Mouse (Mus musculus): ENCODE results near the gene Nek7. TPM values are rescaled to one million over a fixed set of nuclear protein-coding genes. Genes with fewer than 3 reads are reported as not detected.
A peak's percentile ranks its signal among the peaks of the same experiment; 100 is the strongest.

The Nek7 gene
- polyA plus RNA-seq, 1 experiment from 2014 or later, result 26.5 TPM

DNA sequence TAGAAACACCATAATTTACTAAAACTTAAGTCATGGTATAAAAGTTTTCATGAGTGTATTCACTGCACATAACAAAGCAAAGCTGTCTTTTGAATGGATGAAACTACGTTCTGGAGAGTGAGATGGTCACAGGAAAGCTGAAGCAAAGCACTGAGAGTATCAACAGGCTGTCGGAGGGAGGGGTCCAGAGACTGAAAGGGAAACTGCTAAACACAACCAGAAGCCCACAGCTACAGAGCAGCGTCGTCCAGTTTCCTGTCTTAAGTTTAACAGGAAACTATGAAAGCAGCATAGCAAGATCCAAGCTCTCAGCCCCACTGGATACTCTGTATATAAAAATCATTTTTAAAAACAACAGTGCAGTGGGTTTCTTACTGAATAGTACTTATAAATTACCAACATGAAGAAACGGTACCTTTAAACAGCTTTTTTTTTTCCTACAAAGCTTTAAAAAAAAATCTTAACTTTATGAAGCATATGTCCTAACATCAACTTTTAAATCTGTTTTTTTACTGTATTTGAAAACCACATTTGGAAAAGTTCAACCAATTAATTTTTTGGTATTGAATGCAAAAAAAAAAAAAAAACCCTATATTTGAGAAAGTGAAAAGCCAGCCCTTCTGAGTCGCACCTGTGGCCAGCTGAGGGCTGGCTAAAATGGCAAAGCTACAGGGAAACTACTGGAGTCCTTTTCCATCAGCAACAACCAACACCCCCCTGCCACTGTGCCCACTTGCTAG, 102.4 kb downstream of the Nek7 start:
- no peaks in the 10 kb centered on the region for H3K36me3 ChIP-seq
- WGBS, result 66% methylated on average over 6 of the region's 6 CpGs
- no peak for DNase-seq (ENCODE audit: low spot score)
- H3K27ac ChIP-seq (replicated peaks), result no peak overlapping the region
- no peaks in the 10 kb centered on the region for H3K9me3 ChIP-seq (replicated peaks)
- H3K4me1 ChIP-seq, result peaks cover 4% of the 10 kb centered on the region; the same call in 1 of the 2 replicates
- no peak overlapping the region for H3K4me3 ChIP-seq
- no peaks in the 10 kb centered on the region for H3K27me3 ChIP-seq (ENCODE audit: low read depth, poor library complexity, severe bottlenecking)

GRCm38 (mm10) chr1:138516946-138517345, 103.0 kb downstream of the Nek7 start:
- no peaks in the 10 kb centered on the region for H3K27me3 ChIP-seq (ENCODE audit: low read depth, poor library complexity, severe bottlenecking)
- no peak overlapping the region for H3K4me3 ChIP-seq
- WGBS, result 76% methylated on average over 2 of the region's 2 CpGs
- peaks cover 4% of the 10 kb centered on the region; the same call in 1 of the 2 replicates for H3K4me1 ChIP-seq
- H3K9me3 ChIP-seq (replicated peaks), result no peaks in the 10 kb centered on the region
- H3K27ac ChIP-seq (replicated peaks), result no peak overlapping the region
- H3K36me3 ChIP-seq, result no peaks in the 10 kb centered on the region
- DNase-seq (ENCODE audit: low spot score), result no peak

DNA sequence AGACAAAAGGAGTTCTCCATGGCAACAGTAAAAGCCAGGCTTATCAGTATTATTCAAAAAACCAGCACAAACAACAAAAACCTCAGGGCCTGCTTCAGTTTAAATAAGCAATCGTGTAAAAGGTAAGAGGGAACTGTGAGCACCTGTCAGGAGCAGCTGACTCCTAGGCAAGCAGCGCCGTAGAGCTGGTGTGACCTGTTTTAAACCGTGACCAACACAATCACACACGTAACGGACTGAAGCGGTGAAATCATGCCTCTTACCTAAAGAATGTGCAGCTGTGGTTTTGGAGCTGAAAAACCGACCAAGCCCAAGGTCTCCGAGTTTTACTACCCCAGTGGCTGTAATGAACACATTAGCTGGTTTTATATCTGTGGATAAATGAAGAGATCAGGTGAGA, 104.6 kb downstream of the Nek7 start:
- DNase-seq (ENCODE audit: low spot score), result no peak
- Histone ChIP-seq H3K36me3 (no peaks in the 10 kb centered on the region), H3K4me3 (no peak overlapping the region), H3K9me3 (replicated peaks) (no peaks in the 10 kb centered on the region), H3K27ac (replicated peaks) (no peak overlapping the region), H3K4me1 (peaks cover 9% of the 10 kb centered on the region; the same call in 1 of the 2 replicates), H3K27me3 (ENCODE audit: low read depth, poor library complexity, severe bottlenecking) (no peaks in the 10 kb centered on the region)
- WGBS, result 89% methylated on average over 9 of the region's 9 CpGs

DNA sequence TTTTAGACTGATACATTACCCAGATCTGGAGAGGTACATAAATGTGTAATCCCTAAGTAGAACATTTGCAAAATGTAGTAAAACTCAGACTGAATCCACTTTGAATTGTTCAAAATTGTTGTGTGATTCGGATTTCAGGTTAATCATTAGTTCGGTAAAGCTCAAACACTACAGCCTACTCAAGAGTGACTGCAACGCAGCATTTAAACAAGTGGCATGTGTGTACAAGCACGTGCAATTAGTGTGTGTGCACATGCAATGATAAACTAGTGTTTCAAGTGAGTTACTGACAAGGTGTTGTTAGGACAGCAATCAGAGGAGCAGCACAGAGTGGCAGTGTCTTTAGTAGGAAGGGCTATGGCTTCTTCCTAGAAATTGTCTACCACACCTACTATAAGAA, 106.0 kb downstream of the Nek7 start:
- no peaks in the 10 kb centered on the region for H3K27me3 ChIP-seq (ENCODE audit: low read depth, poor library complexity, severe bottlenecking)
- no peaks in the 10 kb centered on the region for H3K36me3 ChIP-seq
- no peak overlapping the region for H3K27ac ChIP-seq (replicated peaks)
- no peak overlapping the region for H3K4me3 ChIP-seq
- 90% methylated on average over 4 of the region's 4 CpGs for WGBS
- H3K9me3 ChIP-seq (replicated peaks), result no peaks in the 10 kb centered on the region
- no peak for DNase-seq (ENCODE audit: low spot score)
- H3K4me1 ChIP-seq, result peaks cover 10% of the 10 kb centered on the region; the same call in 1 of the 2 replicates

DNA sequence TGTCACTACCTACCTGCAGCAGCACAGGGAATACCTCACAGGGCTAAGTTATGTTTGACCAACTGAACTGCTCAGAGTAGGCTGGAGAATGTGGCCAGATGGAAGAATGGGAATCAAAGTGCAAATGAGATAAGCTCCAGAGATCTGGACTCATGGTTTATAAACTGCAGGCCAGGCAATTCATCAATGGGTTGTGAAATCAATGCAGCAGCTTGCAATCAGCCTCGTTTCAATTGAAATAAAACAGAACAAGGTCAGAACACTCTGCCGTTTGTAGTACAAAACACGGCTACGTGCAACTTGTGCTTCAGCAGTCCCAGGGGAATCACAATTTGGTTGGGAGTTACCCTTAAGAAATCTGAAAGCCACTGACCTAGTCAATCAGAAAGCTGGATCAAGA, 109.4 kb downstream of the Nek7 start:
- Histone ChIP-seq H3K27me3 (ENCODE audit: low read depth, poor library complexity, severe bottlenecking) (no peaks in the 10 kb centered on the region), H3K27ac (replicated peaks) (no peak overlapping the region), H3K36me3 (no peaks in the 10 kb centered on the region), H3K4me3 (no peak overlapping the region), H3K4me1 (peaks cover 27% of the 10 kb centered on the region), H3K9me3 (replicated peaks) (no peaks in the 10 kb centered on the region)
- no peak for DNase-seq (ENCODE audit: low spot score)
- WGBS, result 89% methylated on average over 4 of the region's 4 CpGs

- 92% methylated on average over 13 of the region's 13 CpGs for WGBS
- Histone ChIP-seq H3K27me3 (ENCODE audit: low read depth, poor library complexity, severe bottlenecking) (no peaks in the 10 kb centered on the region), H3K27ac (replicated peaks) (peak overlapping the region; percentile 57; the same call in 1 of the 2 replicates), H3K4me3 (no peak overlapping the region), H3K9me3 (replicated peaks) (no peaks in the 10 kb centered on the region), H3K4me1 (peaks cover 38% of the 10 kb centered on the region), H3K36me3 (no peaks in the 10 kb centered on the region)
- DNase-seq (ENCODE audit: low spot score), result no peak
Measured at GRCm38 (mm10) chr1:138507446-138508043, 112.4 kb downstream of the Nek7 start.

- peaks cover 38% of the 10 kb centered on the region for H3K4me1 ChIP-seq
- no peaks in the 10 kb centered on the region for H3K36me3 ChIP-seq
- H3K27me3 ChIP-seq (ENCODE audit: low read depth, poor library complexity, severe bottlenecking), result no peaks in the 10 kb centered on the region
- no peaks in the 10 kb centered on the region for H3K9me3 ChIP-seq (replicated peaks)
- 80% methylated on average over 4 of the region's 4 CpGs for WGBS
- DNase-seq (ENCODE audit: low spot score), result no peak
- H3K27ac ChIP-seq (replicated peaks), result peak overlapping the region; percentile 57; the same call in 1 of the 2 replicates
- no peak overlapping the region for H3K4me3 ChIP-seq
Measured at GRCm38 (mm10) chr1:138507014-138507413, 112.9 kb downstream of the Nek7 start.

DNA sequence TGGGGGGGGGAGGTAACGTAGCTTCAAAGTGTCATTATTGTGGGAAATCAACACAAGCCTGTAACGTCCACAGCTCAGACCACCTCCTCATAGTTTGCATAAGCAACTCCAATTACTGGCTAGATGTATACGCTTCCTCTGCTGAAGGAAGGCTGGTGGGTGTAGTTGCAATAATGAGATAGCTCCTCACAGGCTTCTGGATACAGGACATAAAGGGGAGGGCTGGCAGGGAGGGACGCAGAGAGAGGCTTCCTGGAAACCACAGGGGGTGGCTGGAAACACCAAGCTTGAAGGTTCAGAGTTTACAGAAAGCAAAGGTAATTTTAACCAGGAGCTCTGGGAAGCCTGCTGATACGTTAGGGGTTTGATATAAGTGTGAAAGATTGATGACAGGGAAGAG, 115.7 kb downstream of the Nek7 start:
- 53% methylated on average over 5 of the region's 5 CpGs for WGBS
- peak overlapping the region; percentile 68 for H3K27ac ChIP-seq (replicated peaks)
- H3K36me3 ChIP-seq, result no peaks in the 10 kb centered on the region
- no peak for DNase-seq (ENCODE audit: low spot score)
- H3K27me3 ChIP-seq (ENCODE audit: low read depth, poor library complexity, severe bottlenecking), result no peaks in the 10 kb centered on the region
- H3K4me3 ChIP-seq, result no peak overlapping the region
- peaks cover 56% of the 10 kb centered on the region for H3K4me1 ChIP-seq
- no peaks in the 10 kb centered on the region for H3K9me3 ChIP-seq (replicated peaks)

- H3K9me3 ChIP-seq (replicated peaks), result no peaks in the 10 kb centered on the region
- peaks cover 73% of the 10 kb centered on the region for H3K4me1 ChIP-seq
- no peaks in the 10 kb centered on the region for H3K27me3 ChIP-seq (ENCODE audit: low read depth, poor library complexity, severe bottlenecking)
- no peaks in the 10 kb centered on the region for H3K36me3 ChIP-seq
- H3K27ac ChIP-seq (replicated peaks), result peak overlapping the region; percentile 82
- 51% methylated on average over 6 of the region's 6 CpGs for WGBS
- no peak for DNase-seq (ENCODE audit: low spot score)
- H3K4me3 ChIP-seq, result no peak overlapping the region
Measured at GRCm38 (mm10) chr1:138500691-138501090, 119.2 kb downstream of the Nek7 start.

DNA sequence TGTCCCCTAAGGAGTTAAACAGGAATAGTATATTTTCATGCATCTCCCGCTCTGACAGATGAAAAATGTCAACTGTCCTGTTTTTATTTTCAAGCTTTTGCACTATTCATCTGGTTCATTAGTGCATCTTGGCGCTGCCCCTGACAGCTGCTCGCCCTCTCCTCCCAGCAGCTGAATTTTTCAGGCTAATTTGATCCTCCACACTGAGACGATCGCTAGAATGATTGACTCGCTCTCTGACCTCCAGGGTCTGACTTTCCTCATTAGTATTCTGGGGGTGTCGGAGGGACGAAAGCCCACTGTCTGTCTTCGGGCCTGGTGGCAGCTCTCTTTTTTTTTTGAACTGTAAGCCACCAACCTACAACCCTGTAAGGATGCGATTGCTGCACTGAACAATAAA, 119.8 kb downstream of the Nek7 start:
- Histone ChIP-seq H3K9me3 (replicated peaks) (no peaks in the 10 kb centered on the region), H3K4me1 (peaks cover 73% of the 10 kb centered on the region), H3K27ac (replicated peaks) (peak overlapping the region; percentile 82), H3K4me3 (peak overlapping the region; percentile 18; the same call in 1 of the 2 replicates), H3K36me3 (no peaks in the 10 kb centered on the region), H3K27me3 (ENCODE audit: low read depth, poor library complexity, severe bottlenecking) (no peaks in the 10 kb centered on the region)
- DNase-seq (ENCODE audit: low spot score), result peak; percentile 83
- WGBS, result 8% methylated on average over 10 of the region's 10 CpGs

DNA sequence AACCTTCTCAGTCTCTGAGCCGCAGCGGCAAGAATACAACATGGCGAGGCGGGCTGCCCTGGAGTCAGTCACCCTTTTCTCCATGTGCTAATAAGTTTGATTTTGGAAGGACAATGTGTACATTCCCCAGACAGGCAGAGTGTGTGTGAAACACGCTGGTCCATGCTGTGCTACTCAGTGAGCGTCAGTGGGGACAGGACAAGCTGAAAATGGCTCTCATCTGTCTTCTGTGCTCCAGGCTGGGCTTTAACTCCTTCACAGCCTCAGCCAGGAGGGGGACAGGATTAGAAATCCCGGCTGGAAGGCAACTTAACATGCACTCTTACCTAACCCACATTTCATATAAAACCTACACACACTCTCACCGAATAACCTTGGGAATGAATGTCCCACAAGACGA, 120.5 kb downstream of the Nek7 start:
- no peaks in the 10 kb centered on the region for H3K36me3 ChIP-seq
- 26% methylated on average over 9 of the region's 9 CpGs for WGBS
- no peaks in the 10 kb centered on the region for H3K27me3 ChIP-seq (ENCODE audit: low read depth, poor library complexity, severe bottlenecking)
- peak overlapping the region; percentile 1; the same call in 1 of the 2 replicates for H3K4me3 ChIP-seq
- peak; percentile 71 for DNase-seq (ENCODE audit: low spot score)
- peaks cover 66% of the 10 kb centered on the region for H3K4me1 ChIP-seq
- H3K9me3 ChIP-seq (replicated peaks), result no peaks in the 10 kb centered on the region
- H3K27ac ChIP-seq (replicated peaks), result peak overlapping the region; percentile 82

GRCm38 (mm10) chr1:138491382-138492097, 128.4 kb downstream of the Nek7 start:
- no peak overlapping the region for H3K4me3 ChIP-seq
- peaks cover 9% of the 10 kb centered on the region for H3K4me1 ChIP-seq
- H3K27ac ChIP-seq (replicated peaks), result no peak overlapping the region
- H3K27me3 ChIP-seq (ENCODE audit: low read depth, poor library complexity, severe bottlenecking), result no peaks in the 10 kb centered on the region
- H3K9me3 ChIP-seq (replicated peaks), result no peaks in the 10 kb centered on the region
- peaks cover 3% of the 10 kb centered on the region; the same call in 1 of the 2 replicates for H3K36me3 ChIP-seq
- 90% methylated on average over 6 of the region's 6 CpGs for WGBS
- DNase-seq (ENCODE audit: low spot score), result no peak

DNA sequence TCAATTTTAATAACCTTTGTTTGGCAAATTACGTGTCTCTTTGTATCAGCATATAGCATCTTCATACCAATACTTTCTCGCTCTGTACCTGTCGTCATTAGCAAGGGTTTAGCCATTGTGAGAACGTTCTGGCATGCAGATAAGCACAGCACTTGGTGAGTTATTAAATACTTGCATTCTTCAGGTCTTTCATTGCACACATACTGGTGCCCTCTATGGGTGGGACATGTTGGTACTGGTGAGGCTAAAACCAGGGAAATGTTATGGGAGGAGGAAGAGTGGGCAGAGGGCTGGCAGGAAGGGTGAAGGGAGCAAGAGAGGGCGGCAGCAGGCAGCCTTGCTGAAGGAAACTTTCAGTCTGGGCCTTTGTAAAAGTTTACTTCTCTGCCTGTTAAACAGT, 132.4 kb downstream of the Nek7 start:
- Histone ChIP-seq H3K9me3 (replicated peaks) (no peaks in the 10 kb centered on the region), H3K4me3 (no peak overlapping the region), H3K27ac (replicated peaks) (no peak overlapping the region), H3K27me3 (ENCODE audit: low read depth, poor library complexity, severe bottlenecking) (no peaks in the 10 kb centered on the region), H3K36me3 (peaks cover 9% of the 10 kb centered on the region; the same call in 1 of the 2 replicates), H3K4me1 (no peaks in the 10 kb centered on the region)
- DNase-seq (ENCODE audit: low spot score), result no peak
- 92% methylated on average over 5 of the region's 5 CpGs for WGBS
